Mouse (Mus musculus) thymus, adult 2 months (tissue): ENCODE measurements at regions not wholly inside any gene's neighbourhood (a gene's known extent, or its start where the extent isn't known, plus 50 kb on each side); places are given as distances from the start of the nearest gene placed in this dataset.

Source experiments
- DNase-seq: peaks from one replicate; pipeline ENCODE4 v3.0.0; 2021
- H3K27ac ChIP-seq: fragments of 200-500 bp; 2 replicates; pipeline ENCODE4 v1.5.1; 2012; ENCODE audit warnings: low read length, control low read depth; ENCODE audit not compliant: control insufficient read depth, insufficient read depth
- H3K27me3 ChIP-seq: fragments of 200-500 bp; 2 replicates; pipeline ENCODE4 v1.6.1; 2012; ENCODE audit warnings: mild to moderate bottlenecking, low read length, moderate library complexity, mixed read lengths; ENCODE audit not compliant: control insufficient read depth, insufficient read depth
- H3K36me3 ChIP-seq: fragments of 200-500 bp; 2 replicates; pipeline ENCODE4 v1.6.1; 2012; ENCODE audit warnings: mild to moderate bottlenecking, low read length, moderate library complexity; ENCODE audit not compliant: control insufficient read depth, insufficient read depth
- H3K4me1 ChIP-seq: fragments of 200-500 bp; replicated peaks from 2 replicates; pipeline ENCODE4 v1.6.1; 2012; ENCODE audit warnings: low read length; ENCODE audit not compliant: control insufficient read depth, insufficient read depth
- H3K4me3 ChIP-seq: fragments of 200-500 bp; 2 replicates; pipeline ENCODE4 v1.5.1; 2012; ENCODE audit warnings: mild to moderate bottlenecking, low read length, control low read depth, moderate library complexity; ENCODE audit not compliant: control insufficient read depth, insufficient read depth
- CTCF ChIP-seq: fragments of 200-500 bp; IDR thresholded peaks from 2 replicates; pipeline ENCODE4 v1.5.1; 2012; ENCODE audit warnings: mild to moderate bottlenecking, control low read depth, low read length, moderate library complexity, borderline replicate concordance; ENCODE audit not compliant: control insufficient read depth, poor library complexity, insufficient read depth; ENCODE audit errors: extremely low read depth
- POLR2A ChIP-seq: fragments of 200-500 bp; IDR thresholded peaks from 2 replicates; pipeline ENCODE4 v1.6.1; 2012; ENCODE audit warnings: mild to moderate bottlenecking, low read length, control low read depth, moderate library complexity; ENCODE audit not compliant: control insufficient read depth, poor library complexity, insufficient read depth; ENCODE audit errors: extremely low read depth
- WGBS: fragments of 180-500 bp; shearing (Covaris S2); methylation state at CpG from one replicate; pipeline ENCODE4 v1.1.7; 2018; 5-methylcytosine and 5-hydroxymethylcytosine counted together

DNA sequence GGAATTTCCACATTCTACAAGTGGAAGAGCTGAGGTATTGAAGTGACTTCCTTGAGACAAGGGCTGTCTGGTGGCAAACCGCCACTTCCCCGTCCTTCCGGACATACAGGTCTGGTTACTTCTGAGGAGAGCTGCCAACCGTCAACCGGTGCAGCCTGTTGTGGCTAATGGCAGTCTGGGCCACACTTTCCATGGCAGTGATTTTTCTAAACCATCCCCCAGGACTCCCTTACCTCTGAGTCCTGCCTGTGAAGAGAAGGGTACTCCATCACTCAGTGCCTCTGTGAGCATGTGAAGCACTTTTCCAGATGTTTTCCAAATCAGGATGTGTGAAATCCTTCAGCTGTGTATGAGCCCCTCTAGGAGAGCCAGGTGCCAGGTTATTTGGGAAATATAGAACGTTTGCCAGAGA is 95.3 kb upstream of the Tgfbr2 start:
- Histone ChIP-seq H3K36me3 (no peaks in the 10 kb centered on the region), H3K27ac (no peak overlapping the region), H3K4me3 (no peak overlapping the region), H3K27me3 (no peaks in the 10 kb centered on the region), H3K4me1 (peaks cover 5% of the 10 kb centered on the region)
- WGBS = 13% methylated on average over 6 of the region's 6 CpGs
- no peak for DNase-seq
- TF ChIP-seq POLR2A = no peak
- TF ChIP-seq CTCF = no peak

GRCm38 (mm10) chr9:116267411-116267810 is 92.3 kb upstream of the Tgfbr2 start:
- no peak overlapping the region for H3K27ac ChIP-seq
- DNase-seq = no peak
- no peak overlapping the region for H3K4me3 ChIP-seq
- no peak for TF ChIP-seq CTCF
- no peak for TF ChIP-seq POLR2A
- 95% methylated on average over 4 of the region's 4 CpGs for WGBS
- H3K27me3 ChIP-seq = no peaks in the 10 kb centered on the region
- no peaks in the 10 kb centered on the region for H3K36me3 ChIP-seq
- H3K4me1 ChIP-seq = peaks cover 11% of the 10 kb centered on the region

GRCm38 (mm10) chr9:116263833-116264232 is 88.7 kb upstream of the Tgfbr2 start:
- WGBS = 29% methylated on average over 7 of the region's 7 CpGs
- Histone ChIP-seq H3K27ac (no peak overlapping the region), H3K36me3 (no peaks in the 10 kb centered on the region), H3K4me3 (no peak overlapping the region), H3K27me3 (no peaks in the 10 kb centered on the region), H3K4me1 (peaks cover 7% of the 10 kb centered on the region)
- peak; percentile 48 for DNase-seq
- no peak for TF ChIP-seq POLR2A

DNA sequence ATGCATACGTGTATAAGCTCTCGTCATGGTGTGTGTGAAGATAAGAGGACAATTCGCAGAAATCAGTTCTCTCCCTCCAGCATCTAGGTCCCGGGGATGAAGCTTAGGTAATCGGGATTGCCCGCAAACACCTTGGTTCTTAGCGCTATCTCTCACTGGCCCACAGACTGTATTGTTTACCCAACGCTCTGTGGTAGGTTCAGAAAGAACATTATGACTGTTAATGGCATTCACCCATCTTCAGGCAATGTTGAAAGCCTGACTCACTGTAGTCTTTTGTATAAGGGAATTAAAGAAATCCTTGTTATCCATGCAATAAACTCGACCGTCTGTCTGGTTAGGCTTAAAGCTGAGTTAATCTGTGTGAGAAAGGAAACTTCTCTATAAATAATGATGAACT is 84.4 kb upstream of the Tgfbr2 start:
- 96% methylated on average over 10 of the region's 10 CpGs for WGBS
- Histone ChIP-seq H3K4me3 (no peak overlapping the region), H3K27me3 (no peaks in the 10 kb centered on the region), H3K27ac (no peak overlapping the region), H3K36me3 (no peaks in the 10 kb centered on the region), H3K4me1 (peaks cover 2% of the 10 kb centered on the region; the same call in 1 of the 2 replicates)
- TF ChIP-seq POLR2A = no peak
- TF ChIP-seq CTCF = no peak
- no peak for DNase-seq

DNA sequence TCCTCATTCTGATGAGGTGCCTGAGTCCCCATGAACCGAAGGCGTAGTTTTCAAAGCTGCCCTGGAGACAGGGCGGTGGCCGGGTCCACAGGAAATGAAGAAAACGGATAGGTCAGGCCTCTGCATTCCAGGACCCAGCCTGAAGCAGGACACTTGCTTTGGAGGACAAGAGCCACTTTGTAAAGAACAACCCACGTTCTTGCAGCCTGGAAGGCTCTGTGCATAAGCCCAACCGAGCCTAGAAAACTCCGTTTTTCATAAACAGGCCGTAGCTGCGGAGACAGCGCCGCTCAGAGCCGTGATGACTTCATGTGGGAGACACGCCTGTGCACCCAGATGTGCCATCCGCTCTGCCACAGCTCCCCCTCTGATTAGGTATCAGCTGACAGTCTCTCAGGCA is 78.4 kb upstream of the Tgfbr2 start:
- Histone ChIP-seq H3K4me3 (no peak overlapping the region), H3K27ac (no peak overlapping the region), H3K27me3 (no peaks in the 10 kb centered on the region), H3K36me3 (no peaks in the 10 kb centered on the region), H3K4me1 (peaks cover 7% of the 10 kb centered on the region)
- WGBS = 91% methylated on average over 15 of the region's 15 CpGs
- DNase-seq = no peak
- TF ChIP-seq POLR2A (no peak), CTCF (no peak; the same call in 1 of the 2 replicates)

DNA sequence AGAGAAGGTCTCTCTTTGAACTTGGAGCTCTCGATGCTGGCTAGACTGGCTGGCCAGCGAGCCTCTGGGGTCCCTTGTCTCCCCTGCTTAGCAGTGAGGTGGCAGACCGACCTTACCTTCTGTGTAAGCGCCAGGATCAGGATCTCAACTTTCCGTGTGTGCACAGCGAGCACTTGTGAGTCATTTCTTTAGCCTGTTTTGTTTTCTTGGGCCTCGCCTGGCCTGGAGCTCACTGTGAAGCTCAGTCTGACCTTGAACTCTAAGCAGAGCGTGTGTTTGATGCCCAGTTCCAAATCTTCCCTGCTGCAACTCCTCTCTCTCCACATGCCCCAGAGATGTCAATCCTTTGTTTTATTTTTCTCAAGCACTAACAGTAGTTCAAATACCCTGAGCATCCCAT is 77.6 kb upstream of the Tgfbr2 start:
- no peak overlapping the region for H3K4me3 ChIP-seq
- peaks cover 7% of the 10 kb centered on the region for H3K4me1 ChIP-seq
- H3K27ac ChIP-seq = no peak overlapping the region
- no peak for TF ChIP-seq CTCF
- no peak for TF ChIP-seq POLR2A
- H3K36me3 ChIP-seq = no peaks in the 10 kb centered on the region
- DNase-seq = no peak
- 91% methylated on average over 8 of the region's 8 CpGs for WGBS
- H3K27me3 ChIP-seq = no peaks in the 10 kb centered on the region

GRCm38 (mm10) chr9:116249791-116250190 is 74.6 kb upstream of the Tgfbr2 start:
- Histone ChIP-seq H3K4me1 (peaks cover 7% of the 10 kb centered on the region), H3K4me3 (no peak overlapping the region), H3K36me3 (no peaks in the 10 kb centered on the region), H3K27ac (no peak overlapping the region; the same call in 1 of the 2 replicates), H3K27me3 (no peaks in the 10 kb centered on the region)
- WGBS = 30% methylated on average over 2 of the region's 2 CpGs
- TF ChIP-seq POLR2A (no peak), CTCF (no peak)
- DNase-seq = no peak
